Mouse (Mus musculus): ENCODE measurements around the gene Dnaja1. TPM values are rescaled to one million over a fixed set of nuclear protein-coding genes. Genes with fewer than 3 reads are reported as not detected.

Dnaja1 gene
- polyA plus RNA-seq, 1 experiment from 2014 or later: 710 TPM

GRCm38 (mm10) chr4:40725141-40725540 is 3.2 kb downstream of the Dnaja1 start:
- no peaks in the 10 kb centered on the region for H3K27me3 ChIP-seq (ENCODE audit: control insufficient read depth, insufficient read depth, low read length)
- DNase-seq (ENCODE audit: low spot score, missing footprints) (no peak), ATAC-seq (ENCODE audit: low FRiP score) (no peak)
- no peak overlapping the region for H3K27ac ChIP-seq (ENCODE audit: low read depth, low read length)
- no peak overlapping the region for H3K9ac ChIP-seq (ENCODE audit: low read length)
- H3K4me1 ChIP-seq (ENCODE audit: control insufficient read depth, insufficient read depth, low read length): peaks cover 19% of the 10 kb centered on the region
- peaks cover 18% of the 10 kb centered on the region for H3K36me3 ChIP-seq (ENCODE audit: control insufficient read depth, insufficient read depth, low read length)
- no peaks in the 10 kb centered on the region for H3K9me3 ChIP-seq (ENCODE audit: control insufficient read depth, low read length)
- WGBS: 90% methylated on average over 7 of the region's 7 CpGs
- H3K4me3 ChIP-seq (ENCODE audit: low read depth, low read length): no peak overlapping the region
- no peak overlapping the region for H3K4me2 ChIP-seq

GRCm38 (mm10) chr4:40725554-40725953 is 3.6 kb downstream of the Dnaja1 start:
- DNase-seq (ENCODE audit: low spot score, missing footprints) (no peak), ATAC-seq (ENCODE audit: low FRiP score) (no peak)
- Histone ChIP-seq H3K36me3 (ENCODE audit: control insufficient read depth, insufficient read depth, low read length) (peaks cover 18% of the 10 kb centered on the region), H3K4me3 (ENCODE audit: low read depth, low read length) (no peak overlapping the region), H3K9me3 (ENCODE audit: control insufficient read depth, low read length) (no peaks in the 10 kb centered on the region), H3K4me1 (ENCODE audit: control insufficient read depth, insufficient read depth, low read length) (peaks cover 19% of the 10 kb centered on the region), H3K9ac (ENCODE audit: low read length) (no peak overlapping the region), H3K27ac (ENCODE audit: low read depth, low read length) (no peak overlapping the region), H3K4me2 (no peak overlapping the region), H3K27me3 (ENCODE audit: control insufficient read depth, insufficient read depth, low read length) (no peaks in the 10 kb centered on the region)

GRCm38 (mm10) chr4:40727247-40727646 is 5.3 kb downstream of the Dnaja1 start:
- H3K27ac ChIP-seq (ENCODE audit: low read depth, low read length): no peak overlapping the region
- no peak overlapping the region for H3K9ac ChIP-seq (ENCODE audit: low read length)
- H3K4me3 ChIP-seq (ENCODE audit: low read depth, low read length): no peak overlapping the region
- 96% methylated on average over 1 of the region's 1 CpGs for WGBS
- no peaks in the 10 kb centered on the region for H3K27me3 ChIP-seq (ENCODE audit: control insufficient read depth, insufficient read depth, low read length)
- peaks cover 15% of the 10 kb centered on the region for H3K4me1 ChIP-seq (ENCODE audit: control insufficient read depth, insufficient read depth, low read length)
- DNase-seq (ENCODE audit: low spot score, missing footprints) (no peak), ATAC-seq (ENCODE audit: low FRiP score) (no peak)
- H3K36me3 ChIP-seq (ENCODE audit: control insufficient read depth, insufficient read depth, low read length): peaks cover 22% of the 10 kb centered on the region
- H3K4me2 ChIP-seq: no peak overlapping the region
- no peaks in the 10 kb centered on the region for H3K9me3 ChIP-seq (ENCODE audit: control insufficient read depth, low read length)

- no peak overlapping the region for H3K4me2 ChIP-seq
- H3K4me3 ChIP-seq (ENCODE audit: low read depth, low read length): no peak overlapping the region
- ATAC-seq (ENCODE audit: low FRiP score) (no peak), DNase-seq (ENCODE audit: low spot score, missing footprints) (no peak)
- no peak overlapping the region for H3K9ac ChIP-seq (ENCODE audit: low read length)
- H3K36me3 ChIP-seq (ENCODE audit: control insufficient read depth, insufficient read depth, low read length): peaks cover 27% of the 10 kb centered on the region
- H3K27ac ChIP-seq (ENCODE audit: low read depth, low read length): no peak overlapping the region
- H3K27me3 ChIP-seq (ENCODE audit: control insufficient read depth, insufficient read depth, low read length): no peaks in the 10 kb centered on the region
- no peaks in the 10 kb centered on the region for H3K4me1 ChIP-seq (ENCODE audit: control insufficient read depth, insufficient read depth, low read length)
- no peaks in the 10 kb centered on the region for H3K9me3 ChIP-seq (ENCODE audit: control insufficient read depth, low read length)
These were observed 9.3 kb downstream of the Dnaja1 start for GRCm38 (mm10) chr4:40731262-40731661.

- ATAC-seq (ENCODE audit: low FRiP score) (no peak), DNase-seq (ENCODE audit: low spot score, missing footprints) (no peak)
- H3K27me3 ChIP-seq (ENCODE audit: control insufficient read depth, insufficient read depth, low read length): no peaks in the 10 kb centered on the region
- no peak overlapping the region for H3K9ac ChIP-seq (ENCODE audit: low read length)
- H3K27ac ChIP-seq (ENCODE audit: low read depth, low read length): no peak overlapping the region
- no peak overlapping the region for H3K4me3 ChIP-seq (ENCODE audit: low read depth, low read length)
- H3K36me3 ChIP-seq (ENCODE audit: control insufficient read depth, insufficient read depth, low read length): peaks cover 14% of the 10 kb centered on the region
- H3K4me1 ChIP-seq (ENCODE audit: control insufficient read depth, insufficient read depth, low read length): no peaks in the 10 kb centered on the region
- no peaks in the 10 kb centered on the region for H3K9me3 ChIP-seq (ENCODE audit: control insufficient read depth, low read length)
- H3K4me2 ChIP-seq: no peak overlapping the region
- WGBS: 70% methylated on average over 1 of the region's 1 CpGs
These were observed 13.4 kb downstream of the Dnaja1 start for GRCm38 (mm10) chr4:40735351-40735750.

- ATAC-seq (ENCODE audit: low FRiP score) (peak; percentile 84), DNase-seq (ENCODE audit: low spot score, missing footprints) (no peak)
- H3K27ac ChIP-seq (ENCODE audit: low read depth, low read length): no peak overlapping the region
- peaks cover 17% of the 10 kb centered on the region for H3K36me3 ChIP-seq (ENCODE audit: control insufficient read depth, insufficient read depth, low read length)
- no peaks in the 10 kb centered on the region for H3K27me3 ChIP-seq (ENCODE audit: control insufficient read depth, insufficient read depth, low read length)
- H3K4me3 ChIP-seq (ENCODE audit: low read depth, low read length): peak overlapping the region; percentile 98
- peak overlapping the region; percentile 72 for H3K9ac ChIP-seq (ENCODE audit: low read length)
- H3K4me2 ChIP-seq: peak overlapping the region; percentile 70
- WGBS: 0% methylated on average over 33 of the region's 39 CpGs
- H3K4me1 ChIP-seq (ENCODE audit: control insufficient read depth, insufficient read depth, low read length): peaks cover 2% of the 10 kb centered on the region; the same call in 1 of the 2 replicates
- H3K9me3 ChIP-seq (ENCODE audit: control insufficient read depth, low read length): no peaks in the 10 kb centered on the region
These were observed 35.3 kb downstream of the Dnaja1 start for GRCm38 (mm10) chr4:40757157-40757779.

- no peaks in the 10 kb centered on the region for H3K9me3 ChIP-seq (ENCODE audit: control insufficient read depth, low read length)
- peak within 1 kb of the TSS; percentile 70 for H3K4me2 ChIP-seq
- no peak within 1 kb of the TSS for H3K27ac ChIP-seq (ENCODE audit: low read depth, low read length)
- DNase-seq (ENCODE audit: low spot score, missing footprints) (peak; percentile 100), ATAC-seq (ENCODE audit: low FRiP score) (peak; percentile 100)
- peak within 1 kb of the TSS; percentile 72 for H3K9ac ChIP-seq (ENCODE audit: low read length)
- H3K36me3 ChIP-seq (ENCODE audit: control insufficient read depth, insufficient read depth, low read length): peaks cover 13% of the 10 kb centered on the region
- peaks cover 2% of the 10 kb centered on the region; the same call in 1 of the 2 replicates for H3K4me1 ChIP-seq (ENCODE audit: control insufficient read depth, insufficient read depth, low read length)
- under 1% methylated on average over 40 of the region's 40 CpGs for WGBS
- H3K27me3 ChIP-seq (ENCODE audit: control insufficient read depth, insufficient read depth, low read length): no peaks in the 10 kb centered on the region
- peak within 1 kb of the TSS; percentile 98 for H3K4me3 ChIP-seq (ENCODE audit: low read depth, low read length)
These were observed 36.0 kb downstream of the Dnaja1 start, which contains the start of gene Smu1 for GRCm38 (mm10) chr4:40757780-40758420. Gene Smu1, minus strand, starts transcription at chr4:40757923.

- no peaks in the 10 kb centered on the region for H3K9me3 ChIP-seq (ENCODE audit: control insufficient read depth, low read length)
- no peak overlapping the region for H3K9ac ChIP-seq (ENCODE audit: low read length)
- ATAC-seq (ENCODE audit: low FRiP score) (no peak), DNase-seq (ENCODE audit: low spot score, missing footprints) (no peak)
- no peak overlapping the region for H3K4me3 ChIP-seq (ENCODE audit: low read depth, low read length)
- H3K4me2 ChIP-seq: no peak overlapping the region
- no peak overlapping the region for H3K27ac ChIP-seq (ENCODE audit: low read depth, low read length)
- no peaks in the 10 kb centered on the region for H3K27me3 ChIP-seq (ENCODE audit: control insufficient read depth, insufficient read depth, low read length)
- H3K36me3 ChIP-seq (ENCODE audit: control insufficient read depth, insufficient read depth, low read length): no peaks in the 10 kb centered on the region
- H3K4me1 ChIP-seq (ENCODE audit: control insufficient read depth, insufficient read depth, low read length): peaks cover 2% of the 10 kb centered on the region; the same call in 1 of the 2 replicates
- 53% methylated on average over 5 of the region's 5 CpGs for WGBS
These were observed 37.9 kb downstream of the Dnaja1 start for GRCm38 (mm10) chr4:40759876-40760275.
